Mouse (Mus musculus) lung, adult 2 months (tissue): Measurements from ENCODE around the gene Mrgpre. TPM values are rescaled to one million over a fixed set of nuclear protein-coding genes. Genes with fewer than 3 reads are reported as not detected.

Source experiments
- DNase-seq: peaks from one replicate; pipeline ENCODE4 v3.0.0; 2022
- H3K4me1 ChIP-seq: fragments of 200-500 bp; 2 replicates; pipeline ENCODE4 v1.6.1; 2011; ENCODE audit warnings: low read length; ENCODE audit not compliant: control insufficient read depth, insufficient read depth
- H3K4me3 ChIP-seq: fragments of 200-500 bp; replicated peaks from 2 replicates; pipeline ENCODE3; 2011; ENCODE audit warnings: low read depth, mild to moderate bottlenecking, control low read depth, low read length; ENCODE audit errors: extremely low read depth
- CTCF ChIP-seq: fragments of 200-500 bp; IDR thresholded peaks from 2 replicates; pipeline ENCODE4 v1.5.1; 2011; ENCODE audit warnings: mild to moderate bottlenecking, low read length, control low read depth; ENCODE audit not compliant: insufficient read depth
- POLR2A ChIP-seq: fragments of 200-500 bp; IDR thresholded peaks from 2 replicates; pipeline ENCODE4 v1.6.1; 2011; ENCODE audit warnings: low read depth, mild to moderate bottlenecking, control low read depth, low read length, borderline replicate concordance; ENCODE audit errors: extremely low read depth
- WGBS: fragments of 180-500 bp; shearing (Covaris S2); methylation state at CpG from one replicate; pipeline ENCODE4 v1.1.7; 2018; 5-methylcytosine and 5-hydroxymethylcytosine counted together
- polyA plus RNA-seq: library from polyadenylated mRNA; depleted of rRNA; stranded (reverse); fragments of >200 nt; gene quantifications from 2 replicates; pipeline ENCODE4 v1.2.3, GENCODE M21; 2012

The Mrgpre gene
- polyA plus RNA-seq, 1 experiment: 3.2 TPM

GRCm38 (mm10) chr7:143822375-143823265 lies 38.3 kb upstream of the Mrgpre start, which contains the start of the genes Nadsyn1 and Dhcr7:
Gene Nadsyn1, minus strand, starts transcription at chr7:143822849.
Gene Dhcr7, plus strand, starts transcription at chr7:143823145.
- TF ChIP-seq CTCF (no peak), POLR2A (peak; percentile 96; the same call in 1 of the 2 replicates)
- peak; percentile 99 for DNase-seq
- Histone ChIP-seq H3K4me3 (peak within 1 kb of the TSS; percentile 96), H3K4me1 (no peaks in the 10 kb centered on the region)
- WGBS: under 1% methylated on average over 40 of the region's 40 CpGs

- no peak for DNase-seq
- 89% methylated on average over 2 of the region's 2 CpGs for WGBS
- no peaks in the 10 kb centered on the region for H3K4me1 ChIP-seq
- no peak overlapping the region for H3K4me3 ChIP-seq
- TF ChIP-seq CTCF (no peak), POLR2A (no peak)
Observed at GRCm38 (mm10) chr7:143821241-143821640, 36.9 kb upstream of the Mrgpre start.

GRCm38 (mm10) chr7:143819201-143819600 lies 34.9 kb upstream of the Mrgpre start:
- no peaks in the 10 kb centered on the region for H3K4me1 ChIP-seq
- no peak for TF ChIP-seq POLR2A
- TF ChIP-seq CTCF: no peak
- WGBS: 72% methylated on average over 4 of the region's 4 CpGs
- H3K4me3 ChIP-seq: no peak overlapping the region
- DNase-seq: no peak

- Histone ChIP-seq H3K4me3 (no peak overlapping the region), H3K4me1 (no peaks in the 10 kb centered on the region; the same call in 1 of the 2 replicates)
- WGBS: 78% methylated on average over 1 of the region's 1 CpGs
- DNase-seq: no peak
- TF ChIP-seq CTCF: peak; percentile 44
- TF ChIP-seq POLR2A: no peak
Observed at GRCm38 (mm10) chr7:143808909-143809308, 24.6 kb upstream of the Mrgpre start.

GRCm38 (mm10) chr7:143805199-143805624 lies 20.9 kb upstream of the Mrgpre start:
- no peak for TF ChIP-seq CTCF
- TF ChIP-seq POLR2A: no peak
- Histone ChIP-seq H3K4me1 (no peaks in the 10 kb centered on the region; the same call in 1 of the 2 replicates), H3K4me3 (no peak overlapping the region)
- 35% methylated on average over 5 of the region's 5 CpGs for WGBS
- no peak for DNase-seq

GRCm38 (mm10) chr7:143801195-143802065 lies 17.1 kb upstream of the Mrgpre start:
- H3K4me3 ChIP-seq: no peak overlapping the region
- H3K4me1 ChIP-seq: no peaks in the 10 kb centered on the region; the same call in 1 of the 2 replicates
- 83% methylated on average over 8 of the region's 8 CpGs for WGBS
- DNase-seq: no peak
- TF ChIP-seq CTCF (no peak), POLR2A (no peak)

- TF ChIP-seq CTCF: no peak
- TF ChIP-seq POLR2A: no peak
- 83% methylated on average over 1 of the region's 1 CpGs for WGBS
Observed at GRCm38 (mm10) chr7:143800770-143801169, 16.5 kb upstream of the Mrgpre start.

GRCm38 (mm10) chr7:143798783-143799182 lies 14.5 kb upstream of the Mrgpre start:
- 95% methylated on average over 4 of the region's 4 CpGs for whole genome bisulfite sequencing
- H3K4me3 ChIP-seq: no peak overlapping the region
- no peak for TF ChIP-seq POLR2A
- TF ChIP-seq CTCF: no peak
- no peak for DNase-seq
- H3K4me1 ChIP-seq: no peaks in the 10 kb centered on the region

More at GRCm38 (mm10) chr7:143800770-143801169, 16.5 kb upstream of the Mrgpre start:
- Histone ChIP-seq H3K4me3 (no peak overlapping the region), H3K4me1 (no peaks in the 10 kb centered on the region; the same call in 1 of the 2 replicates)
- no peak for DNase-seq

GRCm38 (mm10) chr7:143793121-143793520 lies 8.8 kb upstream of the Mrgpre start:
- 43% methylated on average over 4 of the region's 4 CpGs for WGBS
- no peak overlapping the region for H3K4me3 ChIP-seq
- H3K4me1 ChIP-seq: no peaks in the 10 kb centered on the region
- TF ChIP-seq CTCF: peak; percentile 49
- TF ChIP-seq POLR2A: no peak
- peak; percentile 39 for DNase-seq
